Mouse (Mus musculus) lung, adult 2 months (tissue): ENCODE data around the gene Tecpr1.

ENCODE experiments used
- CTCF ChIP-seq: fragments of 200-500 bp; IDR thresholded peaks from 2 replicates; pipeline ENCODE4 v1.5.1; 2011; ENCODE audit warnings: mild to moderate bottlenecking, low read length, control low read depth; ENCODE audit not compliant: insufficient read depth
- POLR2A ChIP-seq: fragments of 200-500 bp; IDR thresholded peaks from 2 replicates; pipeline ENCODE4 v1.6.1; 2011; ENCODE audit warnings: low read depth, mild to moderate bottlenecking, control low read depth, low read length, borderline replicate concordance; ENCODE audit errors: extremely low read depth

- TF ChIP-seq CTCF, result no peak
- no peak for TF ChIP-seq POLR2A
Observed at GRCm38 (mm10) chr5:144182542-144183247, 40.7 kb downstream of the Tecpr1 start.
